Mouse (Mus musculus) c-Kit-negative CD71-positive TER-119-positive erythroid progenitor cells, embryonic 14.5 days (primary cell): ENCODE data around the gene Wipi2.

Experiments
- DNase-seq: peaks from one replicate; pipeline ENCODE4 v3.0.0-alpha.2; 2013; ENCODE audit warnings: low read depth, low spot score

Wipi2 gene

GRCm38 (mm10) chr5:142629663-142630025 is 2.1 kb downstream of the Wipi2 start:
- DNase-seq, result no peak

GRCm38 (mm10) chr5:142630224-142630623 is 2.7 kb downstream of the Wipi2 start:
- no peak for DNase-seq

DNA sequence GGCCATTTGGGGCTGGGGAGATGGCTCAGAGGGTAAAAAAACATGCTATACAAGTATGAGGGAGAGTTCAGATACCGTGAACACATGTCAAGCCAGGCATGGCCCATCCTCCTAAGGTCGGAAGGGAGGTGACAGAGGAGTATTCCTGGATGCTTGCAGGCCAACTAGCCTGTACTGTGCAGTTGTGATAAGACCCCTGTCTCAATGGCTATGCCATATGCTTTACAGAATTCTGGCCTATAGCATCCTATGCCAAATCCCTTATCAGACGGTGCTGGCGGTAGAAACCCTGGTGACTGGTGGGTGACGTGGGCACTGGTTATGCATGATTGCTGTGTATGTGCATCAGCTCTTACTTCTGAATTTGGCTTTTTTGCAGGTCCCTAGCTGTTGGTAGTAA is 10.3 kb downstream of the Wipi2 start:
- DNase-seq, result no peak

DNA sequence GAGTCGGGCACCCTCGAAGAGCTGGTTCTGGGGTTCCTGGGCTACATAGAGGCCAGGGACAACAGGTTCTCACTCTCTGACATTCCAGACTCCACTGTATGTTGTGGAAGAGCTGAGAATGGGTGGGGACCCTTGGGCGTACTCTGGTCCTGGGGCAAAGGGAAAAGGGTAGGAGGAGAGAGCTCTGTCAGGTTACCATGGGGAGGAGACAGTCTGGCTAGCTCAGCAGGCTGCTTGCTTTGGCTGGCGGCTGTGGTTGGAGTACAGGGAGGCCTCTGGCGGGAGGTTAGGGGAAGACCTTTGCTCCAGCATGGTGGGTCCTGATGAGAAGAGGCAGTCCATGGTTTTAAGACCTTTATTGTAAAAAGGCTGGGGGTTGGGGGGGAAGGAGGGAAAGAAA is 12.6 kb downstream of the Wipi2 start:
- no peak for DNase-seq

- no peak for DNase-seq
These were observed 14.0 kb downstream of the Wipi2 start for GRCm38 (mm10) chr5:142641331-142642051.

DNA sequence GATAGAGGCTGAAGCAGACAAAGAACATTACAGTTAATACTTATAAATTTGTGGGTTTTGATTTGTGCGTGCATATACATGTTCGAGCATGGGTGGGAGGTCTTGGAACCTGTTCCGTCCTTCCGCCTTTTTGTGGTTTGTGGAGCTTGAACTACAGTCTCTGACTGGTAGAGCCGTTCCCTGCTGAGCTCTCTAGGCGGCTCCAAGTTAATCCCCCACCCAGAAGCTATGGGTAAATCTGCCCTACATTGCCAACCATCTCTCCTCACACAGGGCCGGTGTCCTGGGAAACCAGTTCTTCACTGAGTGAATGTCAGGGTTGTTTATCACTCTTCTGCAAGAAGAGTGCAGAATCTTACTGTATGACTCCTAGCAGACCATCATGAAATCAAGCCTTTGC is 20.7 kb downstream of the Wipi2 start:
- no peak for DNase-seq

- DNase-seq, result no peak
These were observed 22.1 kb downstream of the Wipi2 start for GRCm38 (mm10) chr5:142649460-142650050.

DNA sequence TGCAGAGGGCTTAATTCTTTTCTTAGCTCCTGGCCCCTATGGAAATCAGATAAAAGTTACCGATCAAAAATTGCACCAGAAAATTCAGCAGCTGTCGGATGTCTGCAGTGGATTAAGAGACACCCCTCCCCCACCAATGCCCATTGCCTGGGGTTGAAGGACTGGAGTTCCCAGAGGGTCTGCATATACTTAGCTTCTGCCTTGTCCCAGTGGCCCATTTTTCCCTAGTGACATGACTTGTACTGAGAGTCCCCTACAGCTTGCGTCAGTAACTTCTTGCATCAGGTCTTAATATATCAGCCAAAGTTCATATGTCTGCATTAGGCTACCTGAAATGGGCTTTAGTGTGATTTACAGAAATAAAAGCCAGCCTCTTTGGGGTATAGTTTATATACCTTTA is 22.9 kb downstream of the Wipi2 start:
- DNase-seq, result no peak

- DNase-seq, result peak; percentile 55
These were observed 23.4 kb downstream of the Wipi2 start for GRCm38 (mm10) chr5:142650794-142651497.

DNA sequence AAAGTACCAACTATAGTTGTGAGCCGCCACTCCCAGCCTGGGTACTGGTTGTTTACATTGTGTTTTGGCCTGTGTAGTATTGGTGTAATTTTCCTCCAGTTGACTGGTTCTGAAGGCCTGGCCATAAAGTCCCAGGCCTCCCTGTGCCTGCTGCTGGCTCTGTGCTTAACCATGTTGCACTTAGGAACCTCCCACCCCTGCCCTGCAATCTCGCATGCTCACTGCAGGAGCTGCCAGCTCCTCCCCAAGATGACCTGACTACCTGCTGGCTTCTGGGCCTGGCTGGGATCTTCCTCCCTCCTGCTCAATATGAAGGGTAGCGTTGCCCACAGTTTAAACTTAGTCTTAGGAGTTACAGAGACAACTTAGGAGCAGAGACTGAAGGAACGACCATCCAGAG is 24.8 kb downstream of the Wipi2 start:
- no peak for DNase-seq

DNA sequence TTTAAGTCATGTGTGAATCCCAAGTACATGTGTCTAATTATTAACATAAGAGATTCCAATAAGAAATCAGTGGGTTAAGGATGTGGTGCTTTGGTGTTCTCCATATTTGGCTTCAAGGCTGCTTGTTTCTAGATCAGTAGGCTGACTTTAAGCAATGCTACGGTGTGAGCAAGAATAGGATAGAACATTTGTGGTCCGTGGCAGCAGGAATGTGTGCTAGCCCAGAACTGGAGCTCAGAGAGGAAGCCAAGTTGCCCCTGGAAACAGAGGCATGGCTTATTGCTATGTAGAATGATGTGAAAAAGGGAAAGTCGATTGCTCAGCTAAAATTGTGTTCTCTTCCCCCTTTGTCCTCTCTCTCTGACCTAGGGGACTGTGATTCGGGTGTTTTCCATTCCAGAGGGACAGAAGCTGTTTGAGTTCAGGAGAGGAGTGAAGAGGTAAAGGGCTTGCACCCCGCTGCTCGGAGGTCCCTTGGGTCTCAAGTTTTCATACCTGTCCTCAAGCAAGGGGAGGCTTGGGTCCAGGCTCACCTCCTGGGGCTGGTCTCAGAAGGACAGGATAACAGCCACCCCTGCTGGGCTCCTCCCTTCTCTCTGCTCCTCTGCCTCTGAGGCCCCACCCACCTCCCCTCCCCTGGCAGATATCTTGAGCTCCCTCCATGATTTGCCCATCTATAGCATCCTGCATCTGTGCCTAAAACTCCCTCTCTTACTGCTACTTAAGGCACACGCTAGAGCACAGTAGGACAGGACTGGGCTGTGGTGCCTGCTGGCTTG is 33.3 kb downstream of the Wipi2 start:
- no peak for DNase-seq

- no peak for DNase-seq
These were observed 40.4 kb downstream of the Wipi2 start for GRCm38 (mm10) chr5:142667921-142668320.

DNA sequence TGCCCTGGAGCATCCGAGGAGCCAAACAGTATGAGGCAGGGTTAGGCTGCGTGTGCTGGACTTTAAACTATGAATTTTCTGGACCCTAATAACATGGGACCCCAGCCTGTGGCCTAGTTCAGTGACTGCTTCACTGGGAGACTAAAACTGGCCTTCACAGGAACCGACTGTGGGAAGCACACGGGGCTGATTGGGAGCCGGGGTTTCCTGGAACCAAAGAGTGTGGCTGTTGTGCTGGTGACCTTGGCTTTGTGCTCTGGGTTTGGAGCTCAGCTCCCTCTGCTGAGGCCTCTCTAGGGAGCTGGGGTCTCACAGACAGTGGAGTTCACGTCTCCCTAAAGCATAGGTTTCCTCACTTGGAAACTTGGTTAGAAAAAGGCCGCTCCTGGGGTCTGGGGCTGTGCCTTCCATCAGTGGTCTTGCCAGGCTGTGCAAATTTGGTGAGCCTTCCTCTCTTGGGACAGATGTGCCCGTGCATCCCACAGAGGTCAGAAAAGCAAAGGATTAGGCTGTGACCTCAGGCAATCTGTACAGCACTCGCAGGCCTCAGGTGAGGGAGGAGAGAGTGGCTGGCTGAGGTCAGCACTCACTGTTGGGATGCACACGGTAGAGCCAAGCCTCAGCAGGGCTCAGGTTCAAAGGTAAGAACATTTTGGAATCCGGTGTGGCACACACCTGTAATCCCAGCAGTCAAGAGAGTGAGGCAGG is 41.2 kb downstream of the Wipi2 start:
- DNase-seq, result no peak

GRCm38 (mm10) chr5:142669726-142670125 is 42.2 kb downstream of the Wipi2 start:
- no peak for DNase-seq

- no peak for DNase-seq
These were observed 45.6 kb downstream of the Wipi2 start for GRCm38 (mm10) chr5:142673082-142673481.

- no peak for DNase-seq
These were observed 50.7 kb downstream of the Wipi2 start for GRCm38 (mm10) chr5:142678141-142678571.

DNA sequence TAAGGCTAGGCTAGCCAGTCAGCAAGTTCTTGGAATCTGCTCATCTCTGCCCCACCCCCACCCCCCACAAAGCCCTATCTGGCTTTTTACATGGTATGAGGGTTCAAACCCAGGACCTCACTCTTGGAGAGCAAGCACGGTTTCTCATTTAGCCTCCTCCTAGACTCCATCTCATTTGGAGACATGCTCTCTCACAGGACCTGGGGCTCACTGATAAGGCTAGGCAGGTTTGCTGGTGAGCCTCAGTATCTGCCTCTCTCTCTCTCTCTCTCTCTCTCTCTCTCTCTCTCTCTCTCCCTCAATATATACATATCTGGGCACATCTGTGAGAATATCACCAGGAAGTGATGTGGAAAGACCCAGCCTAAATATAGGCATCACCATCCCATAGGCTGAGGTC is 51.6 kb downstream of the Wipi2 start:
- no peak for DNase-seq

GRCm38 (mm10) chr5:142681911-142682310 is 54.4 kb downstream of the Wipi2 start:
- DNase-seq, result no peak

DNA sequence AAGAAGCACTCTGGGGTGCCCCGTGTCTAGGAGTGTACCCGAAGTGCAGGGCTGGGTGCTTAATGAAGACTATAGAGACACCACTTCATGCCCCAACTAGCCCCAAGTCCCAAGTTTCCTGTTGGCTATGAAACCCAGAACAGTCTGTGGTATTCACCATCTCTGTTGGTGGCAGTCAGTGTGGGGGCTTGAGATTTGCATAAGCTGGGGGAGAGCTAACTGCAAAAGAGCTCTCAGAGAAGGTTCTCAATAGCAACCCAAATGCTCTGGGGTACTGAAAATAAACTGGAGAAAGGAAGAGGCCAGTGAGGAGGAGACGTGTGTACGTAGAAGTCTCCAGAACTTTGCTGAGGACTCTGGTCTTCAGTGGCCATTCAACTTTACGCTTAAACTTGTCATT is 55.0 kb downstream of the Wipi2 start:
- no peak for DNase-seq

GRCm38 (mm10) chr5:142688866-142689265 is 61.4 kb downstream of the Wipi2 start:
- DNase-seq, result no peak

GRCm38 (mm10) chr5:142690343-142690742 is 62.8 kb downstream of the Wipi2 start:
- DNase-seq, result no peak

DNA sequence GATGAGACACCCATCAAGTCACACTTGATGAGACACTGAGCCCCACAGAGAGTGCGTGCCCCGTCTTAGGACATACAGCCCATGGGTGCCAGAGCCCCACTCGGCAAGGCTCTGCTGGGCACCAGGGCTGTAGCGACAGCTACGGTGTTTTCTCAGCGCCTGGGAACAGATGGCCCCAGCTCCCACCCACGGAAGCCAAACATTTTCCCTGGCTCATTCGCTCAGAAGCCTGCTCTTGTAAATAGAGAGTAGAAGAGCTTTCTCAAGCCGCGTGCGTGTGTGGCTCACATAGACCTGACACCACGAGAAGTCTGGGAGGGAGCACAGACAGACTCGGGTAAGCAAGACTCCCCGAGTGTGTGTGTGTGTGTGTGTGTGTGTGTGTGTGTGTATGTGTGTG is 64.8 kb downstream of the Wipi2 start, which contains the start of gene Slc29a4:
TSS of gene Slc29a4 (plus strand) at position 265 of the 400 bp plus-strand sequence.
- DNase-seq, result no peak
